Mouse (Mus musculus): Measurements from ENCODE around the gene Smchd1.

GRCm38 (mm10) chr17:71355526-71355925 is 119.6 kb downstream of the Smchd1 start:
- TF ChIP-seq POLR2A (IDR thresholded peaks at IDR 0.05; ENCODE audit: extremely low read depth, insufficient read depth, low read length) = no peak
- TF ChIP-seq CTCF (IDR thresholded peaks at IDR 0.05; ENCODE audit: extremely low read depth, insufficient read depth, low read length) = no peak
